Mouse (Mus musculus) olfactory bulb, adult 2 months (tissue): ENCODE results near the gene Fabp3.

ENCODE experiments used
- CTCF ChIP-seq: fragments of 200-500 bp; IDR thresholded peaks from 2 replicates; pipeline ENCODE4 v1.5.1; 2012; ENCODE audit warnings: low read depth, mild to moderate bottlenecking, low read length, moderate library complexity; ENCODE audit not compliant: insufficient read depth
- POLR2A ChIP-seq: fragments of 200-500 bp; IDR thresholded peaks from 2 replicates; pipeline ENCODE4 v1.6.1; 2012; ENCODE audit warnings: mild to moderate bottlenecking, low read depth, low read length, moderate library complexity; ENCODE audit not compliant: insufficient read depth

GRCm38 (mm10) chr4:130321640-130322039, 13.2 kb downstream of the Fabp3 start:
- TF ChIP-seq POLR2A (no peak), CTCF (no peak)
